Mouse (Mus musculus): ENCODE data around the gene Txn2.

DNA sequence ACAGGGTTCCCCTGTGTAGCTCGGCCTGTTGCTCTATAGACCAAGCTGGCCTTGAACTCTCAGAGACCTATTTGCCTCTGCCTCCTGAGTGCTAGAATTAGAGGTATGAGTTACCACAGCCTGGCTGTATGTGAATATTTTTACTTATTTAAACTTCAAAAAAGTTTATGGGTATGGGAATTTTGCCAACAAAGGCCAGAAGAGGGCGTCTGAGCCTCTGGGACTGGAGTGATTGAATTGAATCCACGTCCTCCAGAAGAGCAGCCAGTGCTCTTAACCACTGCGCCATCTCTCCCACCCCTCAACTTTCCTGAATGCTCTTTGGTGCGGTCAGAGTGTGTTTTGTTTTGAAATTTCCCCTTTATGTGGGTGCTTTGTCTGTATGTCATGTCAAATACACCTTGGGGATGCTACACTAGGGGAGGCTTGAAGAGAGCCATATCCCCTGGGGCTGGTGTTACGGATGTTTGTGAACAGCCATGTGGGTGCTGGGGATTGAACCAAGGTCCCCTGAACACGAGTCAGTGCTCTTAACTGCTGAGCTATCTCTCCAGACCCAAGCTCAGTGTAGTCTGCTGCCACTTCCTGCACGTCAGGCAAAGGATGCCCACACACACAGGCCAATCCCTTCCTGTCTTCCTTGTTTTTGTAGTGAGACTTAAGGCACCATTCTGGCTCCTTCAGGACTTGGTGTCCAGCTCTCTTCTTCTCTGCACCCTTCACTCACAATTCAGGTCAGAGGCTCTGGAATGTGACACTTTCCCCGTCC is 5.4 kb downstream of the Txn2 start:
- TF ChIP-seq CTCF (IDR thresholded peaks at IDR 0.05; ENCODE audit: low read depth) (peak; percentile 48), EP300 (IDR thresholded peaks at IDR 0.05; ENCODE audit: low read depth) (no peak)

Data from liver, embryonic 14.5 days (tissue).